Mouse (Mus musculus) lung, adult 2 months (tissue): Measurements from ENCODE around the gene Chmp4b. TPM values are rescaled to one million over a fixed set of nuclear protein-coding genes. Genes with fewer than 3 reads are reported as not detected.

Source experiments
- DNase-seq: peaks from one replicate; pipeline ENCODE4 v3.0.0; 2022
- H3K4me1 ChIP-seq: fragments of 200-500 bp; 2 replicates; pipeline ENCODE4 v1.6.1; 2011; ENCODE audit warnings: low read length; ENCODE audit not compliant: control insufficient read depth, insufficient read depth
- H3K4me3 ChIP-seq: fragments of 200-500 bp; replicated peaks from 2 replicates; pipeline ENCODE3; 2011; ENCODE audit warnings: low read depth, mild to moderate bottlenecking, control low read depth, low read length; ENCODE audit errors: extremely low read depth
- CTCF ChIP-seq: fragments of 200-500 bp; IDR thresholded peaks from 2 replicates; pipeline ENCODE4 v1.5.1; 2011; ENCODE audit warnings: mild to moderate bottlenecking, low read length, control low read depth; ENCODE audit not compliant: insufficient read depth
- POLR2A ChIP-seq: fragments of 200-500 bp; IDR thresholded peaks from 2 replicates; pipeline ENCODE4 v1.6.1; 2011; ENCODE audit warnings: low read depth, mild to moderate bottlenecking, control low read depth, low read length, borderline replicate concordance; ENCODE audit errors: extremely low read depth
- WGBS: fragments of 180-500 bp; shearing (Covaris S2); methylation state at CpG from one replicate; pipeline ENCODE4 v1.1.7; 2018; 5-methylcytosine and 5-hydroxymethylcytosine counted together
- polyA plus RNA-seq: library from polyadenylated mRNA; depleted of rRNA; stranded (reverse); fragments of >200 nt; gene quantifications from 2 replicates; pipeline ENCODE4 v1.2.3, GENCODE M21; 2012; rRNA removed

Gene Chmp4b
- 83.4 and 103 TPM in 2 replicates for polyA plus RNA-seq

GRCm38 (mm10) chr2:154651363-154651762, at the start of gene Chmp4b:
Chmp4b (plus strand) TSS chr2:154651705.
- WGBS: 51% methylated on average over 8 of the region's 8 CpGs
- Histone ChIP-seq H3K4me1 (peaks cover 3% of the 10 kb centered on the region; the same call in 1 of the 2 replicates), H3K4me3 (no peak within 1 kb of the TSS)
- TF ChIP-seq CTCF (no peak), POLR2A (no peak)
- DNase-seq: peak; percentile 41

DNA sequence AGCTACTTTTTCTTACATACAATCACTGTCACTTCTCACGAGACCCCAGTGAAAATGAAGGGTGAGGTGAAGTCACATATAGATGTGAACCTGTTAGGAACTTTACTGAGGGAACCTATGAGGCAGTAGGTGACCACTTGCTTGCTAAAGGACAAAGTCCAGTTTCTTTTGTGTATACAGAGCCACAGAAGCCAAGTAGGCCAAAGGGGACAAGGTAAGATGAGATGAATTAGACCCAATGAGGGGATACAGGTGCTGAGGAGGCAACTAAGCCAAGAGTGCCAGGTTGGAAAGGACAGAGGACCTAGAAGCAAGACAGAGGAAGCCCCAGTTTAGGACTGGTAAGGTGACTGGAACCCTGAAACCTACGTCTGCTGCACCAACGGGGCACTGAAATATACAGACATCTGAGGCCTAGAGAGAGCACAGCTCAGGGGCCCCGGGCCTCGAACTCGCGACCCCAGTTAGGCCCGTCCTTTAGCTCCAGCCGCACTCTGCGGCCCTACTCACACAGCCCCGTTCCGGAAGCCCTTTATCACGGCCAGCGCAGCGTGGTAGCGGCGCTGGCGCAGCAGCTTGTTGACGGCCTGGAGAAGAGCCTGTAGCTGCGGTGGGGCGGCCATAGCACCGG, 48.4 kb upstream of the Chmp4b start:
- WGBS: 7% methylated on average over 22 of the region's 22 CpGs
- Histone ChIP-seq H3K4me3 (peak overlapping the region; percentile 95), H3K4me1 (peaks cover 8% of the 10 kb centered on the region)
- DNase-seq: no peak
- no peak for TF ChIP-seq POLR2A
- TF ChIP-seq CTCF: no peak

DNA sequence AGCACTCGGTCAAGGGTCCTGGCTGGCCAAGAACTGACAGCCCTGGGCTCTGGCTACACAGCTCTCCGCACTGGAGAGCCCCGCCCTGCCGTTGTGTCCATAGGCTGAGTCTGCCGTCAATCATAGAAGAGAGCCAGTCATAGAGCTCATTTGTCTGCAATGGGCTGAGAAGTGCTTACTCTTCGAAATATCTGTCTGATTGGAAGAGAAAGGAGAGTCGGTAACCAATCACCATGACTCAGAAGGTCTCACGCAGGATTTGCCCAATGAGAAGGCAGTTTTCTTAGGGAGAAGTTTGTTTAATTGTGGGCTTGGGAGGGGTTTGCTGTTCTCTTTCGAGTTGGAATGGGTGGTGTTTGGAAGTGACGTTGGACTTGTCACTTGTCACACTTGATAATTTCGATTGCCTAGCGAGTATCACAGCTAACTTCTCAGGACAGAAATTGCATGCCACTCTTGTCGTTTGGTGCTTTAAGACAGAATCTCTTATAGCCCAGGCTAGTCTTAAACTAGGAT, 47.8 kb upstream of the Chmp4b start, which contains the start of gene Pxmp4:
Gene Pxmp4, minus strand, starts transcription at position 71 of the 516 bp plus-strand sequence.
- H3K4me3 ChIP-seq: peak within 1 kb of the TSS; percentile 95
- peak; percentile 100 for DNase-seq
- under 1% methylated on average over 13 of the region's 13 CpGs for WGBS

GRCm38 (mm10) chr2:154604156-154604555, 47.3 kb upstream of the Chmp4b start:
- TF ChIP-seq POLR2A: no peak
- Histone ChIP-seq H3K4me1 (peaks cover 8% of the 10 kb centered on the region), H3K4me3 (peak overlapping the region; percentile 47)
- WGBS: 20% methylated on average over 7 of the region's 7 CpGs
- no peak for DNase-seq

More for the DNA sequence above, 47.8 kb upstream of the Chmp4b start, which contains the start of gene Pxmp4:
- H3K4me1 ChIP-seq: peaks cover 8% of the 10 kb centered on the region
- no peak for TF ChIP-seq CTCF
- TF ChIP-seq POLR2A: peak; percentile 90; the same call in 1 of the 2 replicates

DNA sequence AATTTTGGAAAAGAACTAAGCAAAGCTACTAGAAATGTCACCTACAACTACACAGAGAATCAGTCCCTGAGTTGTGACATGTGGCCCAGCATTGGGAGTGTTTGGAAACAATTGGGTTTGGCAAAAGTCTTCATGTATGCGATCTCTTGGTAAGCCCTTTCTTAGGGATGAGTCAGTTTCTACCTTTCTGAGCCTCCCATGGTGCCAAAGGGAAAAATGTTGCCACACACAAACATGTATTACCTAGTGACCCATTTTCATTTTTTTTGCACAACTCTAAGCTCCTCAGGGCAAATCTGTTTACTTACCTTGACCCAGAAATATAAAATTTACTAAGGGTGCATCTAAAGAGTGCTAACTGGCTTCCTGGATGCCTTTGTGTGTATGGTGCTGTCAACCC, 44.5 kb upstream of the Chmp4b start:
- WGBS: 74% methylated on average over 1 of the region's 1 CpGs
- DNase-seq: no peak
- TF ChIP-seq CTCF: no peak
- no peak for TF ChIP-seq POLR2A

GRCm38 (mm10) chr2:154609050-154609767, 42.3 kb upstream of the Chmp4b start:
- H3K4me3 ChIP-seq: no peak overlapping the region
- TF ChIP-seq CTCF (no peak), POLR2A (no peak)
- 57% methylated on average over 10 of the region's 10 CpGs for WGBS

More for the DNA sequence above, 44.5 kb upstream of the Chmp4b start:
- Histone ChIP-seq H3K4me3 (no peak overlapping the region), H3K4me1 (peaks cover 8% of the 10 kb centered on the region)

DNA sequence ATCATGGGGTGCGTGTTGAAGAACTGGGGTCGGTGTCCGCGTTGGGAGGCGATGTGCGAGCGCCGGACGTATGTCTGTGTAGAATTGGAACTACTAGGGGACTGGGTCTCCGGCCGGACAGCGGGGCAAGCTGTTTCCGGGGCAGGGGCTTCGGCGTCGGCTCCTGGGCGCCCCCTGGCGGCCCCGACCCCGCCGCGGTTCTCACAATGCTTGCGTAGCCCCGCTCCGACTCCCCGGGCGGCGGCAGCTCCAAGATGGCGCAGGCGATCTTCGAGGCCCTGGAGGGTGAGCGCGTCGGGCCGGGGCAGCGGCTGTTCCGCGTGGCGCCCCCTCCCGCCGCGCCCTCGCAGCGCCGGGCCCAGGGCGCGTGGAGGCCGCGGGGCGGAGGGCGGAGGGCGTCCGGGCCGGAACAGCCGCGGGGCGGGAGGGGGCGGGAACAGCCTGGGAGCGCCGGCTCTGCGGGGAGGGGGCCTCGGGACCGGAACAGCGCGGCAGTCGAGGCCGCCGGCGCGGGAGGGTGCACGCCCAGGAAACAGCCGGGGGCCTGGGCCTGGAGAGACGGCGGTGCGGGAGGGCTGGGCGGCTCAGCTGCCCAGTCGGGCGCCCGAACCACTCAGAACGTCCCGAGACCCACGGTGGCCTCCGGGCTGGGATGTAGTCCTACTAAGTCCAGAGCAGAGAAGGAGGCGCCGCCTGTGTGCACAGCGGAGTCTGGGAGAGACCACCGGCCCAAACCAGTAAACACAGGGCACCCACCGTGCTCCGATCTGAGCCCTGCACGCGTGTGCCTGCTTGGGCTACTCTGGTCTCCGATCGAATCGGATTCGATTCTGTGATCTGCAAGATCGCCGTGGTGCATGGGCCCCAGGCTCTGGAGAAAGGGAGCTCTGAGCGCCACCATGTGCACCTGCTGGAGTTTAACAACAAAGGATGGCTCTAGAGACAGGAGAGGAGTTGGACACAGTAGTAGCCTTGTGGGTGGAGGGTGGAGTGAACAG, 38.1 kb upstream of the Chmp4b start, which contains the start of the genes Zfp341 and 4930519P11Rik:
Gene Zfp341, plus strand, starts transcription at position 180 of the 998 bp plus-strand sequence.
Gene 4930519P11Rik, minus strand, starts transcription at position 320 of the 998 bp plus-strand sequence.
- Histone ChIP-seq H3K4me3 (peak within 1 kb of the TSS; percentile 75), H3K4me1 (peaks cover 5% of the 10 kb centered on the region)
- WGBS: under 1% methylated on average over 95 of the region's 98 CpGs
- DNase-seq: peak; percentile 81
- peak; percentile 30 for TF ChIP-seq CTCF
- TF ChIP-seq POLR2A: peak; percentile 71

More at GRCm38 (mm10) chr2:154609050-154609767, 42.3 kb upstream of the Chmp4b start:
- H3K4me1 ChIP-seq: peaks cover 5% of the 10 kb centered on the region
- no peak for DNase-seq

DNA sequence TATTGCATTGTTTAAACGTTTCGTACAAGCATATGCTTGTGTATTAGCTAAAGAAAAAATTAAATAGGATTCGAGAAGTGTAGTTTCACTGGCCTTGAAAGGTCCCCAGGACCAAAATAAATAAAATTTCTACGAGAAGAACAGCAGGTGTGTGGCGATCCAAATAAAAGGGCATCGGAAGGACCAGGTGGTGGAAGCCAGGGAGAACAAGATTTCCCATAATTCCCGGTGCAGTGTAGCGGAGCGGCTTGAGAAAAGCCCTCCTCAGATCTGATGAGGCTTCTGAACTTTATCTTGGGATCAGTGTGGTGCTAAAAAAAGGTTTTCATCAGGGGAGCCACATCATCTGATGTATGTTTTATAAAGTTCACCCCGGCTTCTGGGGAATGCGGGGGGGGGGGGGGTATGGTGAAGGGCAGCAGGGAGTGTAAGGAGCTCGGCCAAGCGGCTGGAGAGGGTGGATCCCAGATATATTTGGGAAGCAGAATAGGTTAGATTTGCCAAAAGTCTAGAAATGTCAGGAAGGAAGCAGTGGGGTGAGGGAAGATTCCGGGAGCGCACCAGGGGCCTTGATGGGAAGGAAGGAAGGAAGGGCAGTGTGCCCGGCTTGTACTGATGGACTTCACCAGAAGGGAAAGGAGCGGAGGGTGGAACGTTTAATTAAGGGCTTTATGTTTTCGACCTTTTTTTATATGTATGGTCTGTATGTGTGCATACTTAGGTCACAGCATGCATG, 36.5 kb upstream of the Chmp4b start:
- DNase-seq: no peak
- no peak for TF ChIP-seq CTCF
- no peak for TF ChIP-seq POLR2A
- Histone ChIP-seq H3K4me1 (peaks cover 5% of the 10 kb centered on the region), H3K4me3 (peak overlapping the region; percentile 6)
- 40% methylated on average over 19 of the region's 19 CpGs for WGBS
